8 mouse cellular contexts compared by ENCODE assay signal in the genomic region with DNA sequence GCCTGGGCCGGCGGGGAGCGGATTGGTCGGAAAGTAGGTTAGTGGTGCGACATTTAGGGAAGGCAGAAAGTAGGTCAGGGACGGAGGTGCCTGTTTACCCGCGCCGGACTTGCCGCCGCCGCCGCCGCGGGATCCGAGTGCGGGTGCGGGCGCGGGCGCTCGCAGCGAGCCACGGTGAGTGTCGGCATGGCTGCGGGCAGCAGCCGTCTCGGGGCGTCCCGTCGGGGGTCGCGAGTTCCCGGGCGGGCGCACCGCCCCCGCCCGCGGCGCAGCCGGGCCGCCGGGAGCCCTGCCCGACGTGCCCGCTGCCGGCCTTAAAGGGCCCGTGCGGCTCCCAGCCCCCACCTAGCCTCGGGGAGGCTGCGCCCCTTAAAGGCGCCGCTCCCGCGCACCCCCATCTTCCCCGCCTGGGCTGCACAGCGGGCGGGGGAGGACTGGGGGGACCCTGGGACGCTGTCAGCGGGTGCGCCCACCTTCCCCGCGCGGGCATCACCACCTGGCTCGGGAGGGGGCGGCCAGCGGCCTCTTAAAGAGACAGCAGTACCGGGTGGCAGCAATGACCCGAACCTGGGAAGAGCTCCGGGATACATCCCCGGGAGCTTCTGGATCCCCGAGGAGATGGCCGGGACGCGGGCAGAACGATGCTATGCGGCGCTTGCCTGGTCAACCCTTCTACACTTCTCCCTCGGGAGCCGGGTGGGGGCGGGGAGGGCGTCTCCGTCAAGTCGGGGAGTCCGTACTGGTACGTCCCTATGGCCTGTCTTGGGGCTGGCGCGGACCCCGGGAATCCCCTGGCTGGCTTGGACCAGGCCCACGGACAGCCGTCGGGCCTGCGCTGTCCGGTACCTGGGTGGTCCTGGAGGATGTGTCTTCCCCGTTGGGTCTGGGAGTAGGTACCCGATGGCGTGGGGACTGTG. TPM values are rescaled to one million over a fixed set of nuclear protein-coding genes. Genes with fewer than 3 reads are reported as not detected.
DNase-seq lines count a peak whose midpoint lies in the region; ATAC-seq and TF ChIP-seq lines count a peak whose summit lies in the region.

No protein-coding gene starts in this region.

- peak overlapping the region; percentile 66 for H3K9ac ChIP-seq in forebrain, embryonic 15.5 days (replicated peaks)
- peak overlapping the region; percentile 83 for H3K9ac ChIP-seq in hindbrain, embryonic 13.5 days
- H3K9ac ChIP-seq in lung, postnatal 0 days (replicated peaks; ENCODE audit: low read depth), result peak overlapping the region; percentile 70

- peak overlapping the region; percentile 78 for H3K27ac ChIP-seq in forebrain, embryonic 15.5 days (replicated peaks)
- peak overlapping the region; percentile 89 for H3K27ac ChIP-seq in hindbrain, embryonic 13.5 days
- peak overlapping the region; percentile 97 for H3K27ac ChIP-seq in lung, postnatal 0 days (ENCODE audit: low read length)

- 0% methylated on average over 77 of the region's 98 CpGs for WGBS in forebrain, embryonic 15.5 days
- under 1% methylated on average over 79 of the region's 98 CpGs for WGBS in hindbrain, embryonic 13.5 days
- under 1% methylated on average over 42 of the region's 98 CpGs for WGBS in lung, postnatal 0 days

- peak; percentile 80 for ATAC-seq in forebrain, embryonic 15.5 days (replicated peaks)
- peak; percentile 79 for ATAC-seq in hindbrain, embryonic 13.5 days (ENCODE audit: low FRiP score)
- ATAC-seq in lung, postnatal 0 days, result peak; percentile 67
- ATAC-seq in megakaryocyte-erythroid progenitor cell, adult 5-6 weeks (replicated peaks; ENCODE audit: low FRiP score, low TSS enrichment, poor library complexity, severe bottlenecking), result no peak

- no peak for TF ChIP-seq CTCF in lung, postnatal 0 days (IDR thresholded peaks at IDR 0.05)

- peak; percentile 51 for DNase-seq in MN1 (ENCODE audit: low spot score)
- DNase-seq in brain, adult 2 months (ENCODE audit: low read depth, low spot score), result peak; percentile 78
- peak; percentile 72 to 74 for DNase-seq in layer of hippocampus, postnatal 36 days
- DNase-seq in lung, postnatal 0 days (ENCODE audit: low spot score), result peak; percentile 78
- peak; percentile 76 for DNase-seq in right cerebral cortex, adult 18-20 months

- no peak for TF ChIP-seq EP300 in lung, postnatal 0 days (IDR thresholded peaks at IDR 0.05)

- H3K4me3 ChIP-seq in forebrain, embryonic 15.5 days, result peak overlapping the region; percentile 70
- peak overlapping the region; percentile 85 for H3K4me3 ChIP-seq in hindbrain, embryonic 13.5 days
- peak overlapping the region; percentile 94 for H3K4me3 ChIP-seq in lung, postnatal 0 days (ENCODE audit: low read depth, low read length)

- peaks cover 24% of the 10 kb centered on the region for H3K4me1 ChIP-seq in forebrain, embryonic 15.5 days
- peaks cover 28% of the 10 kb centered on the region for H3K4me1 ChIP-seq in hindbrain, embryonic 13.5 days (replicated peaks)
- peaks cover 12% of the 10 kb centered on the region; the same call in 1 of the 2 replicates for H3K4me1 ChIP-seq in lung, postnatal 0 days (ENCODE audit: insufficient read depth, low read depth, low read length)

- H3K36me3 ChIP-seq in forebrain, embryonic 15.5 days, result no peaks in the 10 kb centered on the region
- no peaks in the 10 kb centered on the region for H3K36me3 ChIP-seq in hindbrain, embryonic 13.5 days
- no peaks in the 10 kb centered on the region for H3K36me3 ChIP-seq in lung, postnatal 0 days (ENCODE audit: insufficient read depth, low read length)

- H3K4me2 ChIP-seq in forebrain, embryonic 15.5 days (replicated peaks), result peak overlapping the region; percentile 82
- H3K4me2 ChIP-seq in hindbrain, embryonic 13.5 days, result peak overlapping the region; percentile 79
- H3K4me2 ChIP-seq in lung, postnatal 0 days (replicated peaks; ENCODE audit: low read depth, low read length), result peak overlapping the region; percentile 82

- no peaks in the 10 kb centered on the region for H3K9me3 ChIP-seq in forebrain, embryonic 15.5 days
- no peaks in the 10 kb centered on the region for H3K9me3 ChIP-seq in hindbrain, embryonic 13.5 days
- H3K9me3 ChIP-seq in lung, postnatal 0 days (ENCODE audit: low read length), result no peaks in the 10 kb centered on the region

- H3K27me3 ChIP-seq in forebrain, embryonic 15.5 days, result peaks cover 31% of the 10 kb centered on the region
- peaks cover 70% of the 10 kb centered on the region for H3K27me3 ChIP-seq in hindbrain, embryonic 13.5 days
- no peaks in the 10 kb centered on the region for H3K27me3 ChIP-seq in lung, postnatal 0 days (replicated peaks; ENCODE audit: insufficient read depth, low read length)

RNA-seq across cellular contexts. Expression of gene Arntl, which starts 0.5 kb away (rescaled TPM):
- 16.0 and 16.2 TPM in 2 replicates for polyA plus RNA-seq in forebrain, embryonic 15.5 days (2015; fragmentation: Nextera tagmentation; extraction: Ambion mirVana)
- polyA plus RNA-seq in hindbrain, embryonic 13.5 days (2015; fragmentation: Nextera tagmentation; extraction: Ambion mirVana), result 11.5 and 13.2 TPM in 2 replicates
- 10 to 100 TPM; 38.3 to 39.3 TPM for total RNA-seq in layer of hippocampus, postnatal 36 days (2021)
- 12.7 and 13.4 TPM in 2 replicates for polyA plus RNA-seq in lung, postnatal 0 days (2015; fragmentation: Nextera tagmentation; extraction: Ambion mirVana)
- 10.7 and 28.0 TPM in 2 replicates for total RNA-seq in megakaryocyte-erythroid progenitor cell, adult 5-6 weeks (2014; fragmentation: Nextera tagmentation)
- total RNA-seq in megakaryocyte-erythroid progenitor cell, adult 5-6 weeks (2017), result 7.5 and 8.2 TPM in 2 replicates
